Mouse (Mus musculus) forebrain, embryonic 13.5 days (tissue): ENCODE results near the gene Fcer1g. TPM values are rescaled to one million over a fixed set of nuclear protein-coding genes. Genes with fewer than 3 reads are reported as not detected.

Source experiments
- ATAC-seq: fragments of 200-750 bp; cut with Nextera tagmentation; 2 replicates; pipeline ENCODE4 v1.8.0; 2017
- H3K27ac ChIP-seq: fragments of 300-500 bp; sonication (generic); 2 replicates; pipeline ENCODE4 v1.5.1; 2015; ENCODE audit warnings: inconsistent platforms, mild to moderate bottlenecking, moderate library complexity
- H3K27me3 ChIP-seq: fragments of 300-500 bp; sonication (generic); 2 replicates; pipeline ENCODE4 v1.6.1; 2015; ENCODE audit warnings: mild to moderate bottlenecking, inconsistent platforms
- H3K36me3 ChIP-seq: fragments of 300-500 bp; sonication (generic); 2 replicates; pipeline ENCODE4 v1.6.1; 2015; ENCODE audit warnings: mild to moderate bottlenecking, inconsistent platforms; ENCODE audit not compliant: poor library complexity, severe bottlenecking
- H3K4me1 ChIP-seq: fragments of 300-500 bp; sonication (generic); 2 replicates; pipeline ENCODE4 v1.6.1; 2015; ENCODE audit warnings: inconsistent platforms
- H3K4me2 ChIP-seq: fragments of 300-500 bp; sonication (generic); 2 replicates; pipeline ENCODE4 v1.6.1; 2015; ENCODE audit warnings: inconsistent platforms, mild to moderate bottlenecking, moderate library complexity
- H3K4me3 ChIP-seq: fragments of 300-500 bp; sonication (generic); 2 replicates; pipeline ENCODE4 v1.5.1; 2015; ENCODE audit warnings: mild to moderate bottlenecking, inconsistent platforms
- H3K9ac ChIP-seq: fragments of 300-500 bp; sonication (generic); 2 replicates; pipeline ENCODE4 v1.6.1; 2015; ENCODE audit warnings: mild to moderate bottlenecking, inconsistent platforms
- H3K9me3 ChIP-seq: fragments of 300-500 bp; sonication (generic); replicated peaks from 2 replicates; pipeline ENCODE4 v1.6.1; 2016; ENCODE audit warnings: inconsistent platforms
- WGBS: fragments of 180-500 bp; shearing (Covaris S2); methylation state at CpG from one replicate; pipeline ENCODE4 v1.1.7; 2015; 5-methylcytosine and 5-hydroxymethylcytosine counted together
- polyA plus RNA-seq: library from polyadenylated mRNA; unstranded; fragments of >200 nt; fragmentation: Nextera tagmentation; extraction: Ambion mirVana; gene quantifications from 2 replicates; pipeline ENCODE4 v1.2.1, GENCODE M21; 2015

The Fcer1g gene
- polyA plus RNA-seq, 1 experiment from 2014 or later: 12.3 TPM

DNA sequence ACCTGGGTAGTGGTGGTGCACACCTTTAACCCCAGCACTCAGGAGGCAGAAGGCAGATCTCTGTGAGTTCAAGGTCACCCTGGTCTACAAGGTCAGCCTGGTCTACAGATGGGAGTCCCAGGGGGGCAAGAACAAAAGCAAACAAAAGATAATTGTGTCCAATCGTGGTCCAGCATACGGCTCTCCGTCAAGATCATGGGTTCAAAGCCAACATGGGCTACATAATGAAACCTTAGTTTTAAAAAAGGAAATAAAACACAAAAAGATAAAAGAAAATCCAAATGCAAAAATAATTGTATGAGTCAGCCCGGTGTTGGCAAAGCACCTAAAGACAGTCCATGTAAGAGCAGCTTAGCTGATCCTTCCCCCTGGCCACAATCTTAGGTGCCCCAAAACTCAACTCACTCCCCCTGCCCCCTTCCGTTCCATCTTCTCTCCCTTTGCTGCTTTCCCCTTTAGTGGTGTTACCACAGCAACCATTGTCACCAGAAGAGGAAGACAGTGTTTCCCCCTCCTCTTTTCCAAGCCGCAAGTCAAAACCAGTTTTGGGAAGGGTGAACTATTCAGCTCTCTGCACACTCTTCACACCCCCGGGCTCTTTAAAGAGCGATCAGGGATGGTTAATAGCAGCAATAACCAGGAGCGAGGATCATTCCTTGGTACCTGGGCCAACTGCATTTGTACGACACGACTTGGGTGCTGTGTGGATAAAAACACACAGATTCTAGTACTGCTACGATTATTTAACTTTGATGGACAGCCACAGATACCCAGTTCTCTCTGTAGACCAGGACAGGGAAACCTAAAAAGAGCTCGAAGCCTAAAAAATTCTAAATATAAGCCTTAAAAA is 46.1 kb downstream of the Fcer1g start:
- ATAC-seq: no peak
- Histone ChIP-seq H3K36me3 (no peaks in the 10 kb centered on the region), H3K4me1 (peaks cover 25% of the 10 kb centered on the region), H3K9me3 (no peaks in the 10 kb centered on the region), H3K27ac (no peak overlapping the region), H3K4me2 (no peak overlapping the region), H3K9ac (no peak overlapping the region), H3K27me3 (peaks cover 34% of the 10 kb centered on the region), H3K4me3 (no peak overlapping the region)
- 30% methylated on average over 13 of the region's 13 CpGs for WGBS

DNA sequence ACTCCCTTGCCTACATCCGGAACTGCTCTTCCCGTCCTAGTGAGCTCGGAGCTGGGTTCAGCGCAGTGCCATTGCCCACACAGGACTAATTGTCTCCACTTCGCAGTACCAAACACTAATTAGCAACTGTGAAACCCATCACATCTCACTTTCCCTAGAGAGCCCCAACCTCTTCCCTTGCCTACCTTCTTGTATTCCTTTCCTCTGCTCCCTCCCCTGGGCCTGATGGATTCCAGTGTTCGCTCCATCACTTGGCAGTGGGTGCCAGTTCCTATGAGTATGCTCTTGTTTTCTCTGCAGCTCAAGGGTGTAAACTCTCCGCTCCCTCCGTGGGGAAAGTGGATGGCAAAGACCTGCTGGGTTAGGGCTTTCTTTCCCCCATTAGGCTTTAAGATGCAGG is 48.5 kb downstream of the Fcer1g start:
- Histone ChIP-seq H3K9me3 (no peaks in the 10 kb centered on the region), H3K4me2 (no peak overlapping the region), H3K27ac (no peak overlapping the region), H3K9ac (no peak overlapping the region), H3K4me3 (no peak overlapping the region), H3K27me3 (peaks cover 10% of the 10 kb centered on the region), H3K36me3 (no peaks in the 10 kb centered on the region), H3K4me1 (peaks cover 20% of the 10 kb centered on the region)
- ATAC-seq: no peak
- WGBS: 66% methylated on average over 8 of the region's 8 CpGs

DNA sequence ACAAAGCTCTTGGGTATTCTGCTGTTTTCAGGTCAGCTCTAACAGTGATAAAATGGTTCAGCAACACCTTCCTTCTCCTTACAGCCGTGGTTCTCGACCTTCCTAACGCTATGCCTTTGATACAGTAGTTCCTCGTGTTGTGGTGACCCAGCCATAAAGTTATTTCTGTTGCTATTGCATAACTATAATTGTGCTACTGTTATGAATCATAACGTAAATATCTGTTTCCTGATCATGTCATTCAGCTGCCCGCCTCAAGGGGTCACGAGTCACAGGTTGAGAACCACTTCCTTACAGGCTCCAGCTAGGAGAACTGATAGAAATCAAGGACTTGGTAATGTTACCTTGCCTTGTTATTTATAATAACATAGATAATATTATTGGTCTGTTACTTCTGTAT is 49.9 kb downstream of the Fcer1g start:
- ATAC-seq: no peak
- H3K9ac ChIP-seq: no peak overlapping the region
- no peak overlapping the region for H3K4me2 ChIP-seq
- no peak overlapping the region for H3K27ac ChIP-seq
- H3K4me3 ChIP-seq: no peak overlapping the region
- no peaks in the 10 kb centered on the region for H3K36me3 ChIP-seq
- 0 out of 2 replicates have a peak, but pooled peaks cover 3% of the 10 kb centered on the region for H3K27me3 ChIP-seq
- H3K9me3 ChIP-seq: no peaks in the 10 kb centered on the region
- H3K4me1 ChIP-seq: peaks cover 14% of the 10 kb centered on the region
- WGBS: 87% methylated on average over 7 of the region's 7 CpGs

DNA sequence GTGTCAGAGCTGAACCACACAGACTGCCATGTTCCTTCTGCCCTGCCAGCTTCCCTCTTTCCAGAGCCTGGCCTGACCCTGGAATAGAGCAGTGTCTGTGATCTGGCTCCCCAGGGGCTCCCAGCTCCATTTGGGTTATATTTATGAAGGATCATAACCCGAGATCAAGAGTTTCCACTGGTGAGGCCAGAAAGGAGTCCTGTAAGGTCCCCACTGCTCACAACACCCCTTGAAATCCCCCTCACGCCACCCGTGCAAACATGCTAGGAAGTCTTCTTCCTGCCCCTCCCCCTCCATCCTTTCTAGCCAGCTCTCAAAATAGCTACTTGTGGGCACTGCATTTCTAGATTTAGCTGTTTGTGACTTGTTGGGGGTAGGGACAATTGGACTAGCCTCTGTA is 50.5 kb downstream of the Fcer1g start:
- WGBS: 73% methylated on average over 3 of the region's 3 CpGs
- Histone ChIP-seq H3K4me2 (no peak overlapping the region), H3K9me3 (no peaks in the 10 kb centered on the region), H3K4me3 (no peak overlapping the region), H3K27me3 (no peaks in the 10 kb centered on the region), H3K27ac (no peak overlapping the region), H3K9ac (no peak overlapping the region), H3K4me1 (peaks cover 8% of the 10 kb centered on the region), H3K36me3 (no peaks in the 10 kb centered on the region)
- no peak for ATAC-seq

DNA sequence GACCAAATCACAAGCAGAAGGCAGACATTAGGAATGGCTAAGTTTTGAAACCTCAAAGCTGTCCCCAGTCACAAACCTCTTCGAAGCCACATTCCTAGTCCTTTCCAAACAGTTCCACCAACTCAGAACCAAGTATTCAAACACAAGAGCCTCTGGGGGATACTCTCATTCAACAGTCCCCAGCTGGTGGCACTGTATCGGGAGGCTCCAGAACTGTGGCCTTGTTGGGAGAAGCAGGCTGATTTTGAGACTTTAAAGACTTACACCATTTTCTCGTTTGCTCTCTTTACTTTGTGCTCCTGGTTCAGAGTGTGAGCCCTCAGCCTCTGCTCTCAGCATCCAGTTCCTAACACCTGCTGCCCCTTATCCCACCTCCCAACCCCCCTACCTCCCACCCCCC is 51.1 kb downstream of the Fcer1g start:
- no peak for ATAC-seq
- Histone ChIP-seq H3K4me1 (peaks cover 3% of the 10 kb centered on the region), H3K4me3 (no peak overlapping the region), H3K9me3 (no peaks in the 10 kb centered on the region), H3K36me3 (no peaks in the 10 kb centered on the region), H3K4me2 (no peak overlapping the region), H3K27ac (no peak overlapping the region), H3K27me3 (no peaks in the 10 kb centered on the region), H3K9ac (no peak overlapping the region)
- WGBS: 78% methylated on average over 3 of the region's 3 CpGs

Other genes starting within 250 kb of the Fcer1g start
- gene Fcgr4, start 215.4 kb downstream of the Fcer1g start, polyA plus RNA-seq: 0.33 TPM in 1 of 2 replicates, not detected in the other
- 3.5 and 3.8 TPM in 2 replicates for gene Fcgr3, start 169.4 kb downstream of the Fcer1g start, polyA plus RNA-seq
- 6.6 and 7.8 TPM in 2 replicates for gene Cfap126, start 120.4 kb downstream of the Fcer1g start, polyA plus RNA-seq
- gene Sdhc, start 83.8 kb downstream of the Fcer1g start, polyA plus RNA-seq: 223 and 229 TPM in 2 replicates
- 0.22 TPM in 1 of 2 replicates, not detected in the other for gene Mpz, start 83.7 kb downstream of the Fcer1g start, polyA plus RNA-seq
- gene Pcp4l1, start 38.1 kb downstream of the Fcer1g start, polyA plus RNA-seq: 6.2 and 8.8 TPM in 2 replicates
- gene Nr1i3, start 20.4 kb downstream of the Fcer1g start, polyA plus RNA-seq: 0.32 and 0.37 TPM in 2 replicates
- 33.8 and 43.0 TPM in 2 replicates for gene Tomm40l, start 11.9 kb downstream of the Fcer1g start, polyA plus RNA-seq
- 2.6 and 8.3 TPM in 2 replicates for gene Apoa2, start 9.3 kb downstream of the Fcer1g start, polyA plus RNA-seq
- gene Adamts4, start 16.1 kb upstream of the Fcer1g start, polyA plus RNA-seq: 6.9 and 7.3 TPM in 2 replicates
- gene Ndufs2, start 17.0 kb upstream of the Fcer1g start, polyA plus RNA-seq: 216 and 221 TPM in 2 replicates
- gene B4galt3, start 36.0 kb upstream of the Fcer1g start, polyA plus RNA-seq: 89.0 and 95.3 TPM in 2 replicates
- gene Ppox, start 46.8 kb upstream of the Fcer1g start, polyA plus RNA-seq: 50.3 and 51.0 TPM in 2 replicates
- 122 and 125 TPM in 2 replicates for gene Usp21, start 53.6 kb upstream of the Fcer1g start, polyA plus RNA-seq
- 118 and 120 TPM in 2 replicates for gene Ufc1, start 60.7 kb upstream of the Fcer1g start, polyA plus RNA-seq
- gene Dedd, start 94.8 kb upstream of the Fcer1g start, polyA plus RNA-seq: 50.9 and 54.0 TPM in 2 replicates
- gene Nit1, start 111.3 kb upstream of the Fcer1g start, polyA plus RNA-seq: 52.9 and 56.9 TPM in 2 replicates
- gene Pfdn2, start 111.3 kb upstream of the Fcer1g start, polyA plus RNA-seq: 160 and 180 TPM in 2 replicates
- 3.3 and 3.8 TPM in 2 replicates for gene Klhdc9, start 126.4 kb upstream of the Fcer1g start, polyA plus RNA-seq
- gene Nectin4, start 135.7 kb upstream of the Fcer1g start, polyA plus RNA-seq: 0.31 and 0.32 TPM in 2 replicates
- 0.35 and 0.36 TPM in 2 replicates for gene Arhgap30, start 154.6 kb upstream of the Fcer1g start, polyA plus RNA-seq
- 205 and 211 TPM in 2 replicates for gene Usf1, start 176.9 kb upstream of the Fcer1g start, polyA plus RNA-seq
- gene Tstd1, start 184.5 kb upstream of the Fcer1g start, polyA plus RNA-seq: 12.2 and 12.3 TPM in 2 replicates
- gene F11r, start 203.2 kb upstream of the Fcer1g start, polyA plus RNA-seq: 8.4 and 9.7 TPM in 2 replicates